Mouse (Mus musculus) MEL (cell line): ENCODE results near the gene Fbxw11. TPM values are rescaled to one million over a fixed set of nuclear protein-coding genes. Genes with fewer than 3 reads are reported as not detected.

Source experiments
- DNase-seq: peaks from one replicate; pipeline ENCODE4 v3.0.0; 2011; ENCODE audit warnings: low read depth, low spot score
- H3K27ac ChIP-seq: 2 replicates; pipeline ENCODE4 v1.5.1; 2012; ENCODE audit warnings: low read depth, mild to moderate bottlenecking, control low read depth, low read length, moderate library complexity; ENCODE audit not compliant: control insufficient read depth
- H3K27me3 ChIP-seq, 2 experiments: fragments of 150-350 bp in 1 of 2; sonication (generic) in 1 of 2; 2 replicates each; pipeline ENCODE4 v1.6.1; 2012; ENCODE audit warnings: low read length in 2 of 2, mild to moderate bottlenecking in 2 of 2, improper control_type of control experiment in 1 of 2, moderate library complexity in 1 of 2; ENCODE audit not compliant: insufficient read depth in 2 of 2, control insufficient read depth in 1 of 2
- H3K36me3 ChIP-seq, 2 experiments: 2 replicates each; pipeline ENCODE4 v1.6.1; 2012 to 2014; ENCODE audit warnings: low read length in 2 of 2, improper control_type of control experiment in 1 of 2, inconsistent platforms in 1 of 2, mild to moderate bottlenecking in 1 of 2; ENCODE audit not compliant: insufficient read depth in 2 of 2, control insufficient read depth in 1 of 2
- H3K4me1 ChIP-seq, 2 experiments: fragments of 150-350 bp in 1 of 2; sonication (generic) in 1 of 2; 2 replicates each; pipeline ENCODE4 v1.6.1; 2012; ENCODE audit warnings: low read length in 2 of 2, improper control_type of control experiment in 1 of 2, mild to moderate bottlenecking in 1 of 2; ENCODE audit not compliant: insufficient read depth in 2 of 2, control insufficient read depth in 1 of 2
- H3K4me3 ChIP-seq, 2 experiments: fragments of 150-350 bp in 1 of 2; sonication (generic) in 1 of 2; 2 replicates each; pipeline ENCODE4 v1.5.1; 2012; ENCODE audit warnings: low read depth in 2 of 2, low read length in 2 of 2, mild to moderate bottlenecking in 2 of 2, moderate library complexity in 2 of 2, control low read depth in 1 of 2, improper control_type of control experiment in 1 of 2; ENCODE audit not compliant: control insufficient read depth in 1 of 2, insufficient read depth in 1 of 2
- H3K79me2 ChIP-seq: 2 replicates; pipeline ENCODE4 v1.6.1; 2012; ENCODE audit warnings: mild to moderate bottlenecking, low read length, moderate library complexity; ENCODE audit not compliant: control insufficient read depth, poor library complexity, insufficient read depth
- H3K9ac ChIP-seq: 2 replicates; pipeline ENCODE4 v1.6.1; 2012; ENCODE audit warnings: low read depth, mild to moderate bottlenecking, control low read depth, low read length, moderate library complexity; ENCODE audit not compliant: control insufficient read depth, poor library complexity, severe bottlenecking
- H3K9me3 ChIP-seq: fragments of 150-350 bp; sonication (generic); replicated peaks from 2 replicates; pipeline ENCODE4 v1.6.1; 2012; ENCODE audit warnings: mild to moderate bottlenecking, low read length, improper control_type of control experiment, moderate library complexity; ENCODE audit not compliant: insufficient read depth
- CHD1 ChIP-seq: IDR thresholded peaks from 2 replicates; pipeline ENCODE4 v1.6.1; 2012; ENCODE audit warnings: low read depth, mild to moderate bottlenecking, inconsistent platforms, low read length, improper control_type of control experiment
- E2F4 ChIP-seq: IDR thresholded peaks from 2 replicates; pipeline ENCODE4 v1.6.1; 2011; ENCODE audit warnings: low read depth, low read length, improper control_type of control experiment, borderline replicate concordance
- ELF1 ChIP-seq: IDR thresholded peaks from 2 replicates; pipeline ENCODE4 v1.6.1; 2014; ENCODE audit warnings: low read depth, mild to moderate bottlenecking, inconsistent platforms, low read length, improper control_type of control experiment, moderate library complexity
- ETS1 ChIP-seq: IDR thresholded peaks from 2 replicates; pipeline ENCODE4 v1.6.1; 2012; ENCODE audit warnings: low read depth, mild to moderate bottlenecking, inconsistent platforms, low read length, improper control_type of control experiment, moderate library complexity
- GATA1 ChIP-seq: IDR thresholded peaks from 2 replicates; pipeline ENCODE4 v1.6.1; 2011; ENCODE audit warnings: low read depth, low read length, improper control_type of control experiment
- JUND ChIP-seq: IDR thresholded peaks from 2 replicates; pipeline ENCODE4 v1.6.1; 2011; ENCODE audit warnings: low read depth, mild to moderate bottlenecking, improper control_type of control experiment, low read length
- MAFK ChIP-seq: IDR thresholded peaks from 2 replicates; pipeline ENCODE4 v1.6.1; 2011; ENCODE audit warnings: low read depth, mild to moderate bottlenecking, low read length, improper control_type of control experiment, borderline replicate concordance
- MAX ChIP-seq: IDR thresholded peaks from 2 replicates; pipeline ENCODE4 v1.6.1; 2011; ENCODE audit warnings: low read length, improper control_type of control experiment
- MAZ ChIP-seq: IDR thresholded peaks from 2 replicates; pipeline ENCODE4 v1.6.1; 2012; ENCODE audit warnings: low read depth, mild to moderate bottlenecking, inconsistent platforms, low read length, improper control_type of control experiment
- MXI1 ChIP-seq: IDR thresholded peaks from 2 replicates; pipeline ENCODE4 v1.6.1; 2011; ENCODE audit warnings: mild to moderate bottlenecking, low read depth, low read length, improper control_type of control experiment
- MYB ChIP-seq: IDR thresholded peaks from 2 replicates; pipeline ENCODE4 v1.6.1; 2011; ENCODE audit warnings: mild to moderate bottlenecking, low read depth, low read length, improper control_type of control experiment
- MYC ChIP-seq: IDR thresholded peaks from 2 replicates; pipeline ENCODE4 v1.6.1; 2011; ENCODE audit warnings: low read depth, mild to moderate bottlenecking, low read length, improper control_type of control experiment, moderate library complexity
- NELFE ChIP-seq: IDR thresholded peaks from 2 replicates; pipeline ENCODE4 v1.6.1; 2011; ENCODE audit warnings: low read depth, low read length, improper control_type of control experiment
- RAD21 ChIP-seq: IDR thresholded peaks from 2 replicates; pipeline ENCODE4 v1.6.1; 2011; ENCODE audit warnings: mild to moderate bottlenecking, low read depth, low read length, improper control_type of control experiment
- RCOR1 ChIP-seq: IDR thresholded peaks from 2 replicates; pipeline ENCODE4 v1.6.1; 2012; ENCODE audit warnings: low read depth, mild to moderate bottlenecking, inconsistent platforms, low read length, improper control_type of control experiment
- SIN3A ChIP-seq: IDR thresholded peaks from 2 replicates; pipeline ENCODE4 v1.6.1; 2012; ENCODE audit warnings: low read length, improper control_type of control experiment, inconsistent platforms
- TBP ChIP-seq: IDR thresholded peaks from 2 replicates; pipeline ENCODE4 v1.8.0; 2011; ENCODE audit warnings: low read depth, low read length, improper control_type of control experiment
- TCF12 ChIP-seq: IDR thresholded peaks from 2 replicates; pipeline ENCODE4 v1.6.1; 2014; ENCODE audit warnings: low read depth, mild to moderate bottlenecking, inconsistent platforms, low read length, improper control_type of control experiment, moderate library complexity
- ZC3H11A ChIP-seq: IDR thresholded peaks from 2 replicates; pipeline ENCODE4 v1.6.1; 2012; ENCODE audit warnings: low read depth, mild to moderate bottlenecking, inconsistent platforms, low read length, improper control_type of control experiment
- ZKSCAN1 ChIP-seq: IDR thresholded peaks from 2 replicates; pipeline ENCODE4 v1.6.1; 2012; ENCODE audit warnings: low read depth, mild to moderate bottlenecking, inconsistent platforms, low read length, improper control_type of control experiment, moderate library complexity
- ZNF384 ChIP-seq: IDR thresholded peaks from 2 replicates; pipeline ENCODE4 v1.6.1; 2012; ENCODE audit warnings: low read depth, mild to moderate bottlenecking, inconsistent platforms, low read length, improper control_type of control experiment
- polyA plus RNA-seq, 2 experiments: library from polyadenylated mRNA; stranded (reverse) in 1 of 2; unstranded in 1 of 2; fragments of >175 nt in 1 of 2; fragments of >200 nt in 1 of 2; gene quantifications; 2 replicates each; pipeline versions ENCODE4 v1.2.1 to v1.2.4; 2012; ENCODE audit warnings: low replicate concordance in 2 of 2, low read depth in 1 of 2; ENCODE audit not compliant: insufficient read length in 2 of 2, insufficient read depth in 1 of 2, missing spikeins in 1 of 2
- total RNA-seq: library from RNA; depleted of rRNA; stranded (reverse); fragments of 300-350 nt; gene quantifications from 2 replicates; pipeline ENCODE4 v1.2.3, GENCODE M21; 2012

The Fbxw11 gene
- total and polyA plus RNA-seq, 3 experiments = 35.4 to 98.5 (median 53.5) TPM

GRCm38 (mm10) chr11:32718979-32719378 is 76.5 kb downstream of the Fbxw11 start:
- TF ChIP-seq GATA1 (no peak), CHD1 (no peak), ZKSCAN1 (no peak), RCOR1 (no peak), MAZ (no peak), MYB (no peak)
- H3K27me3 ChIP-seq = no peaks in the 10 kb centered on the region
- no peak overlapping the region for H3K4me3 ChIP-seq
- DNase-seq = no peak
- 0 out of 4 replicates have a peak, but pooled peaks cover 0 to 3% of the 10 kb centered on the region in 2 experiments for H3K4me1 ChIP-seq
- no peak overlapping the region for H3K27ac ChIP-seq
- H3K79me2 ChIP-seq = peaks cover 5% of the 10 kb centered on the region; the same call in 1 of the 2 replicates
- no peaks in the 10 kb centered on the region for H3K9me3 ChIP-seq
- H3K9ac ChIP-seq = no peak overlapping the region
- H3K36me3 ChIP-seq = peaks cover 6 to 15% of the 10 kb centered on the region in 2 experiments

GRCm38 (mm10) chr11:32722653-32723052 is 80.1 kb downstream of the Fbxw11 start:
- TF ChIP-seq MXI1 (no peak), ZC3H11A (no peak), MAFK (no peak), MAX (no peak), JUND (no peak), CHD1 (no peak), MAZ (no peak), NELFE (no peak), MYC (no peak), RAD21 (no peak), TBP (no peak), ELF1 (no peak), TCF12 (no peak), ETS1 (no peak), ZNF384 (no peak), SIN3A (no peak), E2F4 (no peak)
- TF ChIP-seq, all 39 proteins: peak for 0
- DNase-seq = no peak
- peaks cover 6 to 17% of the 10 kb centered on the region in 2 experiments for H3K36me3 ChIP-seq
- no peaks in the 10 kb centered on the region for H3K27me3 ChIP-seq
- no peak overlapping the region for H3K9ac ChIP-seq
- H3K27ac ChIP-seq = no peak overlapping the region
- H3K79me2 ChIP-seq = peaks cover 3% of the 10 kb centered on the region; the same call in 1 of the 2 replicates
- no peak overlapping the region for H3K4me3 ChIP-seq
- no peaks in the 10 kb centered on the region for H3K9me3 ChIP-seq
- H3K4me1 ChIP-seq = 0 out of 4 replicates have a peak, but pooled peaks cover 0 to 3% of the 10 kb centered on the region in 2 experiments
